Mouse (Mus musculus): ENCODE results near the gene Gm10642. TPM values are rescaled to one million over a fixed set of nuclear protein-coding genes. Genes with fewer than 3 reads are reported as not detected.

Gene Gm10642
- total and polyA plus RNA-seq, 3 experiments: 0.21 to 0.41 (median 0.23) TPM

GRCm38 (mm10) chr9:70657013-70657967, 1.2 kb downstream of the Gm10642 start, which contains the start of gene Mindy2:
TSS of gene Mindy2 (minus strand) at chr9:70657174.
- Histone ChIP-seq H3K9ac (ENCODE audit: low read depth, low read length) (peak within 1 kb of the TSS; percentile 94), H3K4me1 (ENCODE audit: control insufficient read depth, insufficient read depth, low read length) (peaks cover 9% of the 10 kb centered on the region), H3K27me3 (ENCODE audit: control insufficient read depth, insufficient read depth, low read length) (no peaks in the 10 kb centered on the region), H3K4me3 (peak within 1 kb of the TSS; percentile 65), H3K79me2 (replicated peaks; ENCODE audit: control insufficient read depth, insufficient read depth, low read length) (peaks cover 8% of the 10 kb centered on the region), H3K27ac (peak within 1 kb of the TSS; percentile 89), H3K36me3 (ENCODE audit: control insufficient read depth, insufficient read depth, low read length) (peaks cover 15% of the 10 kb centered on the region)
- 2% methylated on average over 67 of the region's 67 CpGs for WGBS
- peak; percentile 98 to 99 for DNase-seq
- intact Hi-C loops (cut with DNase I): loop anchor here (1.0 to 2.0 kb wide), 2 partner anchors 21 to 116 kb away; partner anchors contain the start of gene Adam10
- TF ChIP-seq EP300 (IDR thresholded peaks at IDR 0.05; ENCODE audit: insufficient read depth, low read depth, low read length) (no peak), CTCF (IDR thresholded peaks at IDR 0.05) (peak; percentile 22; the same call in 1 of the 2 replicates), POLR2A (IDR thresholded peaks at IDR 0.05; ENCODE audit: insufficient read depth, low read depth, low read length) (peak; percentile 76)

DNA sequence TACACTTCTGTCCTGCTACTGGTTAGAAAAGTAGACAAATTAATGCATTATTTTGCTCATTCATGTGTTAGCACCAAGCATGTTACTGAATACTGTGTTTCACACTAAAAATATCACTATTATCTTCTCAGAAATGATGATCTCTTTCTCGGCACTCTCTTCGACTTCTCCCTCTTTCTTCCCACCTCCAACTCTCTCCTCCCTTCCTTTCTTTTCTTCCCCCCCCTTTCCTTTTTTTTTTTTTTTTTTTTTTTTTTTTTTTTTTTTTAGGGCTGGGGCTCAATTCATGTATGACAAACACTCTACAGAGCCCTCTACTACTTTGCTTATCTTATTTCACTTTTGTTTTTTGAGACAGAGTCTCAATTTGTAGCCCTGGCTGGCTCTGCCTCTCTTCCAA, 2.2 kb downstream of the Gm10642 start:
- WGBS: 35% methylated on average over 2 of the region's 2 CpGs
- Histone ChIP-seq H3K4me3 (no peak overlapping the region), H3K4me1 (ENCODE audit: control insufficient read depth, insufficient read depth, low read length) (peaks cover 9% of the 10 kb centered on the region), H3K9ac (ENCODE audit: low read depth, low read length) (no peak overlapping the region), H3K79me2 (replicated peaks; ENCODE audit: control insufficient read depth, insufficient read depth, low read length) (peaks cover 5% of the 10 kb centered on the region), H3K27ac (no peak overlapping the region), H3K36me3 (ENCODE audit: control insufficient read depth, insufficient read depth, low read length) (peaks cover 15% of the 10 kb centered on the region), H3K27me3 (ENCODE audit: control insufficient read depth, insufficient read depth, low read length) (no peaks in the 10 kb centered on the region)
- DNase-seq: no peak
- intact Hi-C loops (cut with DNase I): no loop called here
- TF ChIP-seq EP300 (IDR thresholded peaks at IDR 0.05; ENCODE audit: insufficient read depth, low read depth, low read length) (no peak), CTCF (IDR thresholded peaks at IDR 0.05) (no peak), POLR2A (IDR thresholded peaks at IDR 0.05; ENCODE audit: insufficient read depth, low read depth, low read length) (no peak)

DNA sequence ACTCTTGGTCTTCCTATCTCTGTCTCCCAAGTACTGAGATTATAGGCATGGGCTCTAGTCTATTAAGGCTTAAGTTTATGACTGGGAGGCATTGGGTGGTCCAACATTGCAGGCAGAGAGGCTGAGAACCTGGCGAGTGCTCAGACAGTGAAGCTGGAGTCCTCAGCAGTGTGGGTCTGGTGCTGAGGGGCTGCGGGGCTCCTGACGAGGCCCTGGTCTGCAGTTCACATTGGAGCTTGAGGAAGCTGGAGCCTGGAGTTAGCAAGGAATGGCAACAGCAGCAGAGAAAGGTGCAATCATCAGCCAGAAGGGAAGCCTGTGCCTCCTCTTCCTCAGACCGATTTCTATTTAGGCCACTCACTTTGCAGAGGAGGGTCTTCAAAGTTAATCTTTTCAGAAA, 8.8 kb downstream of the Gm10642 start:
- TF ChIP-seq EP300 (IDR thresholded peaks at IDR 0.05; ENCODE audit: insufficient read depth, low read depth, low read length) (no peak), POLR2A (IDR thresholded peaks at IDR 0.05; ENCODE audit: insufficient read depth, low read depth, low read length) (no peak), CTCF (IDR thresholded peaks at IDR 0.05) (no peak)
- H3K79me2 ChIP-seq (replicated peaks; ENCODE audit: control insufficient read depth, insufficient read depth, low read length): no peaks in the 10 kb centered on the region
- no peaks in the 10 kb centered on the region for H3K27me3 ChIP-seq (ENCODE audit: control insufficient read depth, insufficient read depth, low read length)
- WGBS: 90% methylated on average over 4 of the region's 4 CpGs
- no peak for DNase-seq
- H3K9ac ChIP-seq (ENCODE audit: low read depth, low read length): no peak overlapping the region
- H3K36me3 ChIP-seq (ENCODE audit: control insufficient read depth, insufficient read depth, low read length): no peaks in the 10 kb centered on the region
- intact Hi-C loops (cut with DNase I): no loop called here
- no peaks in the 10 kb centered on the region for H3K4me1 ChIP-seq (ENCODE audit: control insufficient read depth, insufficient read depth, low read length)
- H3K27ac ChIP-seq: no peak overlapping the region
- H3K4me3 ChIP-seq: no peak overlapping the region

- DNase-seq: no peak
- no peak overlapping the region for H3K4me3 ChIP-seq
- H3K79me2 ChIP-seq (replicated peaks; ENCODE audit: control insufficient read depth, insufficient read depth, low read length): no peaks in the 10 kb centered on the region
- 70% methylated on average over 16 of the region's 16 CpGs for WGBS
- no peaks in the 10 kb centered on the region for H3K27me3 ChIP-seq (ENCODE audit: control insufficient read depth, insufficient read depth, low read length)
- TF ChIP-seq CTCF (IDR thresholded peaks at IDR 0.05) (no peak), EP300 (IDR thresholded peaks at IDR 0.05; ENCODE audit: insufficient read depth, low read depth, low read length) (no peak), POLR2A (IDR thresholded peaks at IDR 0.05; ENCODE audit: insufficient read depth, low read depth, low read length) (no peak)
- no peak overlapping the region for H3K27ac ChIP-seq
- no peaks in the 10 kb centered on the region for H3K36me3 ChIP-seq (ENCODE audit: control insufficient read depth, insufficient read depth, low read length)
- no peak overlapping the region for H3K9ac ChIP-seq (ENCODE audit: low read depth, low read length)
- H3K4me1 ChIP-seq (ENCODE audit: control insufficient read depth, insufficient read depth, low read length): no peaks in the 10 kb centered on the region
- intact Hi-C loops (cut with DNase I): no loop called here
These were observed 9.5 kb downstream of the Gm10642 start for GRCm38 (mm10) chr9:70665372-70666145.

DNA sequence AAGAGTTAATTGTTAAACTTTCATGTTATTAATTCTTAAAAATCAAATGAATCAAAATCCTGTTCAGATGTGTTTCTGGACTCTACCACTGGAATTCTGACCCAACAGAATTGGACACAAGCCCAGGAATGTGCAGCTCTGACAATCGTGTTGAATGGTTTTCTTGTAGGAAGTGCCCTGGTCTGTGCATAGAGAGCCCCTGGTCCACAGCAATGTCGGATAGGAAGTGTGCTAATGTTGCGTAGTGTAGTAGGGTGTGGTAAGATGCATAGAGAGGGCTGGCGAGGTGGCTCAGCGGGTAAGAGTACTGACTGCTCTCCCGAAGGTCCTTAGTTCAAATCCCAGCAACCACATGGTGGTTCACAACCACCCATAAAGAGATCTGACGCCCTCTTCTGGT, 10.8 kb downstream of the Gm10642 start:
- Histone ChIP-seq H3K4me3 (no peak overlapping the region), H3K4me1 (ENCODE audit: control insufficient read depth, insufficient read depth, low read length) (no peaks in the 10 kb centered on the region; the same call in 1 of the 2 replicates), H3K9ac (ENCODE audit: low read depth, low read length) (no peak overlapping the region), H3K79me2 (replicated peaks; ENCODE audit: control insufficient read depth, insufficient read depth, low read length) (no peaks in the 10 kb centered on the region), H3K27ac (no peak overlapping the region), H3K27me3 (ENCODE audit: control insufficient read depth, insufficient read depth, low read length) (no peaks in the 10 kb centered on the region), H3K36me3 (ENCODE audit: control insufficient read depth, insufficient read depth, low read length) (no peaks in the 10 kb centered on the region)
- 42% methylated on average over 7 of the region's 7 CpGs for WGBS
- DNase-seq: no peak
- TF ChIP-seq EP300 (IDR thresholded peaks at IDR 0.05; ENCODE audit: insufficient read depth, low read depth, low read length): no peak
- intact Hi-C loops (cut with DNase I): no loop called here
